Mouse (Mus musculus): ENCODE data around the gene Gjb5.

DNA sequence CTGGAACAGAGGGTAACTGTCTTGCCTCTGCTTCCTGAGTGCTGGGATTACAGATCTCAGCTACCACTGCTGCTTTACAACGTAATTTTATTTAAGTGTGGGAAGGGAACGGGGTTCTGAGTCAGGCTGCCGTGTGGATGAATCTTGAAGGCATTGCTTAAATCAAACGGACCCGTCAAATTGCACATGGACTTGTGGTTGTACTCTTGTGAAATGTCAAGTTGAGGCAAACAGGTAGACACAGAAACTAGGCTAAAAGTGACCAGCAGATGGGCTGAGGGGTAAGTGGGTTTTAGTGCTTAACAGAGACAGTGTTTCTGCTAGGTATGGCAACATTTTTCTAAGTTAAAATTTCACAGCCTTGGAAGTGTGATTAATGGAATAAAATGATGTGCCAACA is 20.3 kb downstream of the Gjb5 start:
- TF ChIP-seq CHD2 (IDR thresholded peaks at IDR 0.05; ENCODE audit: low read depth, low read length) = no peak
- no peak for TF ChIP-seq HCFC1 (IDR thresholded peaks at IDR 0.05; ENCODE audit: borderline replicate concordance, insufficient read depth, low read length)
- TF ChIP-seq ZNF384 (IDR thresholded peaks at IDR 0.05; ENCODE audit: low read depth, low read length) = no peak
- TF ChIP-seq MAFK (IDR thresholded peaks at IDR 0.05; ENCODE audit: insufficient read depth, low read depth, low read length) = no peak
- no peak for TF ChIP-seq ZC3H11A (IDR thresholded peaks at IDR 0.05; ENCODE audit: borderline replicate concordance, low read depth, low read length)

All from ES-E14 (cell line).